Mouse (Mus musculus): Measurements from ENCODE around the gene Nkg7.

GRCm38 (mm10) chr7:43454371-43454770, 17.5 kb downstream of the Nkg7 start:
- TF ChIP-seq EP300 (IDR thresholded peaks at IDR 0.05; ENCODE audit: low read depth): no peak
- TF ChIP-seq CTCF (IDR thresholded peaks at IDR 0.05; ENCODE audit: low read depth): no peak
